Mouse (Mus musculus) spleen, postnatal 10 days (tissue): ENCODE results near the gene BC030500.

Experiments used
- DNase-seq, 2 experiments: peaks; one replicate each; pipeline ENCODE4 v3.0.0; 2021 to 2022; ENCODE audit warnings: low spot score in 2 of 2

The BC030500 gene

GRCm38 (mm10) chr8:58911677-58912076 lies at the start of gene BC030500:
Gene BC030500, plus strand, starts transcription at chr8:58911755.
- no peak for DNase-seq

- DNase-seq: no peak
These were observed 25.1 kb upstream of the BC030500 start for GRCm38 (mm10) chr8:58886405-58886804.

- DNase-seq: no peak
These were observed 21.0 kb upstream of the BC030500 start for GRCm38 (mm10) chr8:58890591-58890990.

- no peak for DNase-seq
These were observed 15.6 kb upstream of the BC030500 start for GRCm38 (mm10) chr8:58895960-58896359.

- no peak for DNase-seq
These were observed 7.1 kb upstream of the BC030500 start for GRCm38 (mm10) chr8:58904465-58904864.

GRCm38 (mm10) chr8:58912196-58912839 lies 763 bp downstream of the BC030500 start, which contains the start of gene Galntl6:
Gene Galntl6, minus strand, starts transcription at chr8:58912640.
- no peak for DNase-seq

- DNase-seq: no peak
These were observed 1.5 kb downstream of the BC030500 start for GRCm38 (mm10) chr8:58912840-58913639.

- no peak for DNase-seq
These were observed 2.0 kb downstream of the BC030500 start for GRCm38 (mm10) chr8:58913640-58913968.

GRCm38 (mm10) chr8:58915142-58915541 lies 3.6 kb downstream of the BC030500 start:
- no peak for DNase-seq

- DNase-seq: no peak
These were observed 19.5 kb downstream of the BC030500 start for GRCm38 (mm10) chr8:58931066-58931465.

GRCm38 (mm10) chr8:58943773-58944172 lies 32.2 kb downstream of the BC030500 start:
- DNase-seq: no peak

- DNase-seq: no peak
These were observed 45.7 kb downstream of the BC030500 start for GRCm38 (mm10) chr8:58957195-58957739.
